Mouse (Mus musculus): ENCODE results near the gene Tbx19.

DNA sequence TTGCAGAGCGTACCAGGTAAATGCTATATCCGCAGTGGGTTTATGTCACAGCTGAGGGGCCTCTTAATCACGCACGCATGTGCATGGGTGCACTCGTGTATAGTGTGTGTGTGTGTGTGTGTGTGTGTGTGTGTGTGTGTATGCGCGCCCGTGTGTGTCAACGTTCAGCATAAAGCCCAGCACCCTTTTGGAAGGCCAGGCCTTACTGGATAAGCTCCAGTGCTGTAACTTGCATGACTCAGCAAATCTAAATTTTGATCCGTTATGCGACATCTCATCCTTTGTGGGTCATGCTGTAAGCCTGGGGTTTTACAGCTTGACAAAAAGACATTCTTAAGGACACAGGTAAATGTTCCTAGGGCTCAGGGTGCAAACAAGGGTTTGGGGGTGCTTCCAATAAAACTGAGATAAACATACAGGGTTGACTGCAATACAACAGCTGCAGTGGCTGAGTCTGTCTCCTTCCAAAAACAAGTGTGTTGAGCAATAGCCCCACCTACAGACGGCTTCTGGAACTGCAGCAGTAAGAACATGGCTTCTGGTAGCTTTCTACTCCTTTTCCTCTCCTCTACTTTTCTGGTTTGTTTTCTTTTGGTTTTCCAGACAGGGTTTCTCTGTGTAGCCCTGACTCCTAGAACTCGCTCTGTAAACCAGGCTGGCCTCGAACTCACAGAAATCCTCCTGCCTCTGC is 28.2 kb downstream of the Tbx19 start:
- peak; percentile 68 for TF ChIP-seq CTCF (IDR thresholded peaks at IDR 0.05; ENCODE audit: control insufficient read depth, insufficient read depth, insufficient read length)
- no peak for TF ChIP-seq CEBPB (IDR thresholded peaks at IDR 0.05; ENCODE audit: low read depth)
- no peak for TF ChIP-seq FOSL1 (IDR thresholded peaks at IDR 0.05; ENCODE audit: insufficient read depth, low read length, poor library complexity, severe bottlenecking)
- TF ChIP-seq MAX (IDR thresholded peaks at IDR 0.05): no peak
- no peak for TF ChIP-seq USF1 (IDR thresholded peaks at IDR 0.05; ENCODE audit: low read depth)
- TF ChIP-seq MYOD1 (IDR thresholded peaks at IDR 0.05; ENCODE audit: control insufficient read depth, insufficient read length, low read depth): peak; percentile 58

Data from C2C12 (cell line).